Mouse (Mus musculus) liver, postnatal 0 days (tissue): ENCODE measurements at regions not wholly inside any gene's neighbourhood (a gene's known extent, or its start where the extent isn't known, plus 50 kb on each side); places are given as distances from the start of the nearest gene placed in this dataset.

Experiments used
- CTCF ChIP-seq: sonication (generic); IDR thresholded peaks from 2 replicates; pipeline ENCODE4 v1.5.1; 2016; ENCODE audit warnings: antibody characterized with exemption, low read depth
- EP300 ChIP-seq: IDR thresholded peaks from 2 replicates; pipeline ENCODE4 v1.6.1; 2016; ENCODE audit warnings: antibody characterized with exemption, low read depth, mild to moderate bottlenecking

DNA sequence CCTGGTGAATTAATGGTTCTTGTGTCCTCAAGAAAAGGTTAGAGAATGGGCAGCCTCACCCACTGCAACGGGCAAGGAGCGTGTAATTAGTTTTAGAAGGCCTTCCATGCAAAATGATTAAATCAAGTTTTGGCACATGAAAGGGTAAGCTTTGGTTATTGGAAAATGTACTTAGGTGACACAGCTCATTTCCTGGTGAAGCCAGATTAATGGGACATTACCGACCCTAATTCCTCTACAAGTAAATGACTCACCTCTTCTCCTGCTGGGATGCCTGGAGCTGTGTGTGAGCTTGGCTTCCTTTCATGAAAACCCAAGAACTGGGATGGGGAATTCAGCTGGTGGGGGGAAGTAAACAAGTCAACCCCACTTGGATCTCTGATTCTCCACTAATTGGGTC is 219.9 kb upstream of the Usp24 start:
- TF ChIP-seq CTCF (no peak), EP300 (no peak)
